Mouse (Mus musculus) gastrocnemius, adult 18-20 months (tissue): ENCODE results near the gene Kif13a. TPM values are rescaled to one million over a fixed set of nuclear protein-coding genes. Genes with fewer than 3 reads are reported as not detected.

Experiments used
- DNase-seq: peaks from one replicate; pipeline ENCODE4 v3.0.0; 2021; ENCODE audit warnings: low spot score
- total RNA-seq, 2 experiments: library from RNA; stranded (reverse); gene quantifications; 2 replicates each; pipeline ENCODE4 v1.2.3; 2021

The Kif13a gene
- total RNA-seq, 2 experiments from 2014 or later: 82.9 to 87.5 TPM

- DNase-seq: peak; percentile 48
These were observed 44.5 kb downstream of the Kif13a start for GRCm38 (mm10) chr13:46884898-46885758.

- DNase-seq: no peak
These were observed 45.7 kb downstream of the Kif13a start for GRCm38 (mm10) chr13:46883976-46884375.

GRCm38 (mm10) chr13:46883381-46883780, 46.3 kb downstream of the Kif13a start:
- DNase-seq: peak; percentile 73

- DNase-seq: no peak
These were observed 48.9 kb downstream of the Kif13a start for GRCm38 (mm10) chr13:46880736-46881135.

- no peak for DNase-seq
These were observed 49.4 kb downstream of the Kif13a start for GRCm38 (mm10) chr13:46880243-46880642.

GRCm38 (mm10) chr13:46877049-46877448, 52.6 kb downstream of the Kif13a start:
- no peak for DNase-seq

- DNase-seq: no peak
These were observed 54.3 kb downstream of the Kif13a start for GRCm38 (mm10) chr13:46875377-46875776.

- DNase-seq: no peak
These were observed 56.9 kb downstream of the Kif13a start for GRCm38 (mm10) chr13:46872732-46873131.

- no peak for DNase-seq
These were observed 57.5 kb downstream of the Kif13a start for GRCm38 (mm10) chr13:46872194-46872593.

- no peak for DNase-seq
These were observed 60.2 kb downstream of the Kif13a start for GRCm38 (mm10) chr13:46869464-46869863.

- DNase-seq: no peak
These were observed 66.4 kb downstream of the Kif13a start for GRCm38 (mm10) chr13:46863169-46863748.

- no peak for DNase-seq
These were observed 69.8 kb downstream of the Kif13a start for GRCm38 (mm10) chr13:46859876-46860275.

- DNase-seq: no peak
These were observed 70.5 kb downstream of the Kif13a start for GRCm38 (mm10) chr13:46859173-46859572.

- DNase-seq: no peak
These were observed 70.9 kb downstream of the Kif13a start for GRCm38 (mm10) chr13:46858835-46859152.

GRCm38 (mm10) chr13:46858143-46858834, 71.4 kb downstream of the Kif13a start:
- DNase-seq: no peak

GRCm38 (mm10) chr13:46854456-46854855, 75.2 kb downstream of the Kif13a start:
- no peak for DNase-seq

GRCm38 (mm10) chr13:46852470-46852869, 77.2 kb downstream of the Kif13a start:
- DNase-seq: no peak

GRCm38 (mm10) chr13:46845456-46845855, 84.2 kb downstream of the Kif13a start:
- DNase-seq: no peak

- DNase-seq: no peak
These were observed 85.0 kb downstream of the Kif13a start for GRCm38 (mm10) chr13:46844561-46845235.

GRCm38 (mm10) chr13:46843646-46844045, 86.0 kb downstream of the Kif13a start:
- DNase-seq: no peak

GRCm38 (mm10) chr13:46842185-46842584, 87.5 kb downstream of the Kif13a start:
- peak; percentile 48 for DNase-seq

GRCm38 (mm10) chr13:46841668-46842067, 88.0 kb downstream of the Kif13a start:
- no peak for DNase-seq
